Mouse (Mus musculus) erythroid progenitor cell, adult 5-6 weeks (primary cell): Measurements from ENCODE around the gene Trp53i11. TPM values are rescaled to one million over a fixed set of nuclear protein-coding genes. Genes with fewer than 3 reads are reported as not detected.

Experiments
- ATAC-seq: replicated peaks from 2 replicates; pipeline ENCODE4 v1.8.0; 2016; ENCODE audit warnings: moderate number of reproducible peaks, mild to moderate bottlenecking, moderate TSS enrichment, inconsistent platforms; ENCODE audit not compliant: poor library complexity, low FRiP score, severe bottlenecking
- total RNA-seq, 2 experiments: library from RNA; stranded (forward) in 1 of 2; stranded (reverse) in 1 of 2; fragments of 150-400 nt in 1 of 2; fragments of 186-747, 209-891 nt in 1 of 2; gene quantifications; 2 replicates each; pipeline versions ENCODE4 v1.2.3 to v1.2.4; 2015 to 2017; ENCODE audit warnings: low replicate concordance in 2 of 2

The Trp53i11 gene
- total RNA-seq, 2 experiments from 2014 or later, result 3.4 to 5.4 TPM

GRCm38 (mm10) chr2:93191488-93192181 lies 4.3 kb downstream of the Trp53i11 start:
- ATAC-seq, result no peak

GRCm38 (mm10) chr2:93192182-93192560 lies 4.8 kb downstream of the Trp53i11 start:
- no peak for ATAC-seq

- ATAC-seq, result no peak
Measured at GRCm38 (mm10) chr2:93192671-93193080, 5.3 kb downstream of the Trp53i11 start.

GRCm38 (mm10) chr2:93193806-93194205 lies 6.5 kb downstream of the Trp53i11 start:
- no peak for ATAC-seq

GRCm38 (mm10) chr2:93198846-93199245 lies 11.5 kb downstream of the Trp53i11 start:
- ATAC-seq, result peak; percentile 65

GRCm38 (mm10) chr2:93199531-93199974 lies 12.2 kb downstream of the Trp53i11 start:
- ATAC-seq, result 0 out of 2 replicates have a peak, but pooled peaks have one; percentile 43

- no peak for ATAC-seq
Measured at GRCm38 (mm10) chr2:93200681-93201340, 13.5 kb downstream of the Trp53i11 start.

GRCm38 (mm10) chr2:93201997-93202396 lies 14.6 kb downstream of the Trp53i11 start:
- no peak for ATAC-seq

- no peak for ATAC-seq
Measured at GRCm38 (mm10) chr2:93202782-93203181, 15.4 kb downstream of the Trp53i11 start.

- ATAC-seq, result no peak
Measured at GRCm38 (mm10) chr2:93203682-93204081, 16.3 kb downstream of the Trp53i11 start.

- no peak for ATAC-seq
Measured at GRCm38 (mm10) chr2:93204571-93204970, 17.2 kb downstream of the Trp53i11 start.

GRCm38 (mm10) chr2:93206126-93206525 lies 18.8 kb downstream of the Trp53i11 start:
- no peak for ATAC-seq

- ATAC-seq, result no peak
Measured at GRCm38 (mm10) chr2:93212386-93212785, 25.0 kb downstream of the Trp53i11 start.

GRCm38 (mm10) chr2:93212865-93213264 lies 25.5 kb downstream of the Trp53i11 start:
- ATAC-seq, result no peak

- ATAC-seq, result no peak
Measured at GRCm38 (mm10) chr2:93214192-93214591, 26.8 kb downstream of the Trp53i11 start.

- ATAC-seq, result no peak
Measured at GRCm38 (mm10) chr2:93215790-93216189, 28.4 kb downstream of the Trp53i11 start.

- ATAC-seq, result no peak
Measured at GRCm38 (mm10) chr2:93217015-93217414, 29.7 kb downstream of the Trp53i11 start.

- no peak for ATAC-seq
Measured at GRCm38 (mm10) chr2:93218353-93218990, 31.1 kb downstream of the Trp53i11 start.

GRCm38 (mm10) chr2:93219576-93219975 lies 32.2 kb downstream of the Trp53i11 start:
- ATAC-seq, result no peak

- no peak for ATAC-seq
Measured at GRCm38 (mm10) chr2:93220447-93220846, 33.1 kb downstream of the Trp53i11 start.

GRCm38 (mm10) chr2:93223463-93223862 lies 36.1 kb downstream of the Trp53i11 start:
- ATAC-seq, result no peak
